Mouse (Mus musculus): ENCODE data around the gene Myrip. TPM values are rescaled to one million over a fixed set of nuclear protein-coding genes. Genes with fewer than 3 reads are reported as not detected.
A peak's percentile ranks its signal among the peaks of the same experiment; 100 is the strongest.

The Myrip gene
- polyA plus RNA-seq, 1 experiment from 2014 or later = 0.89 TPM

GRCm38 (mm10) chr9:120403661-120404060 is 102.3 kb downstream of the Myrip start:
- no peaks in the 10 kb centered on the region for H3K9me3 ChIP-seq
- 67% methylated on average over 5 of the region's 5 CpGs for WGBS

GRCm38 (mm10) chr9:120409663-120410181 is 108.4 kb downstream of the Myrip start:
- WGBS = 80% methylated on average over 17 of the region's 17 CpGs
- no peak for ATAC-seq
- H3K9me3 ChIP-seq = no peaks in the 10 kb centered on the region
- no peak overlapping the region for H3K4me2 ChIP-seq (replicated peaks)
- no peaks in the 10 kb centered on the region for H3K27me3 ChIP-seq (replicated peaks)
- H3K4me3 ChIP-seq (replicated peaks) = no peak overlapping the region
- H3K27ac ChIP-seq = no peak overlapping the region
- no peaks in the 10 kb centered on the region for H3K4me1 ChIP-seq (replicated peaks)
- H3K36me3 ChIP-seq = no peaks in the 10 kb centered on the region
- H3K9ac ChIP-seq = no peak overlapping the region

More at GRCm38 (mm10) chr9:120403661-120404060, 102.3 kb downstream of the Myrip start:
- H3K27ac ChIP-seq = no peak overlapping the region
- H3K9ac ChIP-seq = no peak overlapping the region
- no peak for ATAC-seq
- H3K27me3 ChIP-seq (replicated peaks) = no peaks in the 10 kb centered on the region
- no peaks in the 10 kb centered on the region for H3K36me3 ChIP-seq
- H3K4me1 ChIP-seq (replicated peaks) = no peaks in the 10 kb centered on the region
- H3K4me3 ChIP-seq (replicated peaks) = no peak overlapping the region
- no peak overlapping the region for H3K4me2 ChIP-seq (replicated peaks)

- Histone ChIP-seq H3K4me1 (replicated peaks) (no peaks in the 10 kb centered on the region), H3K9ac (no peak overlapping the region), H3K36me3 (no peaks in the 10 kb centered on the region), H3K9me3 (no peaks in the 10 kb centered on the region), H3K27ac (no peak overlapping the region), H3K4me3 (replicated peaks) (no peak overlapping the region), H3K27me3 (replicated peaks) (no peaks in the 10 kb centered on the region), H3K4me2 (replicated peaks) (no peak overlapping the region)
- 22% methylated on average over 5 of the region's 5 CpGs for WGBS
- no peak for ATAC-seq
Observed at GRCm38 (mm10) chr9:120410421-120410820, 109.1 kb downstream of the Myrip start.

GRCm38 (mm10) chr9:120415504-120415903 is 114.2 kb downstream of the Myrip start:
- 0% methylated on average over 5 of the region's 7 CpGs for WGBS
- H3K9ac ChIP-seq = no peak overlapping the region
- no peaks in the 10 kb centered on the region for H3K4me1 ChIP-seq (replicated peaks)
- ATAC-seq = no peak
- H3K36me3 ChIP-seq = no peaks in the 10 kb centered on the region
- no peak overlapping the region for H3K27ac ChIP-seq
- no peaks in the 10 kb centered on the region for H3K9me3 ChIP-seq
- H3K27me3 ChIP-seq (replicated peaks) = no peaks in the 10 kb centered on the region
- H3K4me2 ChIP-seq (replicated peaks) = no peak overlapping the region
- H3K4me3 ChIP-seq (replicated peaks) = no peak overlapping the region

- H3K36me3 ChIP-seq = no peaks in the 10 kb centered on the region
- no peak overlapping the region for H3K27ac ChIP-seq
- ATAC-seq = no peak
- WGBS = 87% methylated on average over 5 of the region's 5 CpGs
- no peaks in the 10 kb centered on the region for H3K27me3 ChIP-seq (replicated peaks)
- no peak overlapping the region for H3K4me3 ChIP-seq (replicated peaks)
- H3K9me3 ChIP-seq = no peaks in the 10 kb centered on the region
- no peak overlapping the region for H3K9ac ChIP-seq
- H3K4me2 ChIP-seq (replicated peaks) = no peak overlapping the region
- no peaks in the 10 kb centered on the region for H3K4me1 ChIP-seq (replicated peaks)
Observed at GRCm38 (mm10) chr9:120416151-120416550, 114.8 kb downstream of the Myrip start.

- 78% methylated on average over 5 of the region's 5 CpGs for WGBS
- Histone ChIP-seq H3K4me2 (replicated peaks) (no peak overlapping the region), H3K9me3 (no peaks in the 10 kb centered on the region), H3K27ac (no peak overlapping the region), H3K36me3 (no peaks in the 10 kb centered on the region), H3K27me3 (replicated peaks) (no peaks in the 10 kb centered on the region), H3K4me1 (replicated peaks) (no peaks in the 10 kb centered on the region), H3K4me3 (replicated peaks) (no peak overlapping the region), H3K9ac (no peak overlapping the region)
- no peak for ATAC-seq
Observed at GRCm38 (mm10) chr9:120416729-120417128, 115.4 kb downstream of the Myrip start.

- no peak overlapping the region for H3K4me3 ChIP-seq (replicated peaks)
- H3K9me3 ChIP-seq = no peaks in the 10 kb centered on the region
- no peak overlapping the region for H3K9ac ChIP-seq
- no peaks in the 10 kb centered on the region for H3K36me3 ChIP-seq
- H3K27ac ChIP-seq = no peak overlapping the region
- no peak overlapping the region for H3K4me2 ChIP-seq (replicated peaks)
- no peaks in the 10 kb centered on the region for H3K27me3 ChIP-seq (replicated peaks)
- ATAC-seq = no peak
- WGBS = 75% methylated on average over 7 of the region's 7 CpGs
- no peaks in the 10 kb centered on the region for H3K4me1 ChIP-seq (replicated peaks)
Observed at GRCm38 (mm10) chr9:120418582-120418981, 117.3 kb downstream of the Myrip start.

- no peak overlapping the region for H3K4me2 ChIP-seq (replicated peaks)
- no peaks in the 10 kb centered on the region for H3K27me3 ChIP-seq (replicated peaks)
- no peak overlapping the region for H3K27ac ChIP-seq
- H3K9me3 ChIP-seq = no peaks in the 10 kb centered on the region
- WGBS = 76% methylated on average over 7 of the region's 7 CpGs
- ATAC-seq = peak; percentile 68
- H3K4me3 ChIP-seq (replicated peaks) = no peak overlapping the region
- H3K36me3 ChIP-seq = no peaks in the 10 kb centered on the region
- no peak overlapping the region for H3K9ac ChIP-seq
- H3K4me1 ChIP-seq (replicated peaks) = no peaks in the 10 kb centered on the region
Observed at GRCm38 (mm10) chr9:120424567-120424966, 123.3 kb downstream of the Myrip start.

GRCm38 (mm10) chr9:120425768-120426167 is 124.5 kb downstream of the Myrip start:
- WGBS = 48% methylated on average over 5 of the region's 5 CpGs
- H3K4me2 ChIP-seq (replicated peaks) = no peak overlapping the region

GRCm38 (mm10) chr9:120428181-120428580 is 126.9 kb downstream of the Myrip start:
- Histone ChIP-seq H3K27ac (no peak overlapping the region), H3K4me1 (replicated peaks) (no peaks in the 10 kb centered on the region), H3K9me3 (no peaks in the 10 kb centered on the region), H3K36me3 (no peaks in the 10 kb centered on the region), H3K27me3 (replicated peaks) (no peaks in the 10 kb centered on the region), H3K4me3 (replicated peaks) (no peak overlapping the region), H3K4me2 (replicated peaks) (no peak overlapping the region), H3K9ac (no peak overlapping the region)
- 52% methylated on average over 6 of the region's 6 CpGs for WGBS
- ATAC-seq = no peak

More at GRCm38 (mm10) chr9:120425768-120426167, 124.5 kb downstream of the Myrip start:
- no peaks in the 10 kb centered on the region for H3K27me3 ChIP-seq (replicated peaks)
- no peak overlapping the region for H3K9ac ChIP-seq
- no peak overlapping the region for H3K4me3 ChIP-seq (replicated peaks)
- no peak overlapping the region for H3K27ac ChIP-seq
- no peaks in the 10 kb centered on the region for H3K9me3 ChIP-seq
- no peaks in the 10 kb centered on the region for H3K4me1 ChIP-seq (replicated peaks)
- no peaks in the 10 kb centered on the region for H3K36me3 ChIP-seq
- no peak for ATAC-seq

- H3K9me3 ChIP-seq = no peaks in the 10 kb centered on the region
- no peaks in the 10 kb centered on the region for H3K27me3 ChIP-seq (replicated peaks)
- H3K36me3 ChIP-seq = no peaks in the 10 kb centered on the region
- no peak overlapping the region for H3K4me2 ChIP-seq (replicated peaks)
- no peak overlapping the region for H3K27ac ChIP-seq
- H3K9ac ChIP-seq = no peak overlapping the region
- no peak overlapping the region for H3K4me3 ChIP-seq (replicated peaks)
- WGBS = 17% methylated on average over 8 of the region's 8 CpGs
- 0 out of 2 replicates have a peak, but pooled peaks cover 3% of the 10 kb centered on the region for H3K4me1 ChIP-seq (replicated peaks)
- peak; percentile 82 for ATAC-seq
Observed at GRCm38 (mm10) chr9:120433747-120434146, 132.4 kb downstream of the Myrip start.

- Histone ChIP-seq H3K4me2 (replicated peaks) (no peak overlapping the region), H3K27ac (no peak overlapping the region), H3K4me1 (replicated peaks) (0 out of 2 replicates have a peak, but pooled peaks cover 3% of the 10 kb centered on the region), H3K9me3 (no peaks in the 10 kb centered on the region), H3K27me3 (replicated peaks) (no peaks in the 10 kb centered on the region), H3K4me3 (replicated peaks) (no peak overlapping the region), H3K9ac (no peak overlapping the region), H3K36me3 (no peaks in the 10 kb centered on the region)
- ATAC-seq = no peak
- WGBS = 66% methylated on average over 8 of the region's 8 CpGs
Observed at GRCm38 (mm10) chr9:120435841-120436240, 134.5 kb downstream of the Myrip start.

GRCm38 (mm10) chr9:120436854-120437253 is 135.5 kb downstream of the Myrip start:
- H3K36me3 ChIP-seq = no peaks in the 10 kb centered on the region
- 0 out of 2 replicates have a peak, but pooled peaks cover 3% of the 10 kb centered on the region for H3K4me1 ChIP-seq (replicated peaks)
- H3K4me3 ChIP-seq (replicated peaks) = no peak overlapping the region
- H3K9ac ChIP-seq = no peak overlapping the region
- WGBS = 58% methylated on average over 2 of the region's 2 CpGs
- no peak overlapping the region for H3K27ac ChIP-seq
- H3K27me3 ChIP-seq (replicated peaks) = no peaks in the 10 kb centered on the region
- ATAC-seq = no peak
- H3K4me2 ChIP-seq (replicated peaks) = no peak overlapping the region
- no peaks in the 10 kb centered on the region for H3K9me3 ChIP-seq
